Comparison of ENCODE assay signal across 10 mouse cellular contexts in the genomic region with DNA sequence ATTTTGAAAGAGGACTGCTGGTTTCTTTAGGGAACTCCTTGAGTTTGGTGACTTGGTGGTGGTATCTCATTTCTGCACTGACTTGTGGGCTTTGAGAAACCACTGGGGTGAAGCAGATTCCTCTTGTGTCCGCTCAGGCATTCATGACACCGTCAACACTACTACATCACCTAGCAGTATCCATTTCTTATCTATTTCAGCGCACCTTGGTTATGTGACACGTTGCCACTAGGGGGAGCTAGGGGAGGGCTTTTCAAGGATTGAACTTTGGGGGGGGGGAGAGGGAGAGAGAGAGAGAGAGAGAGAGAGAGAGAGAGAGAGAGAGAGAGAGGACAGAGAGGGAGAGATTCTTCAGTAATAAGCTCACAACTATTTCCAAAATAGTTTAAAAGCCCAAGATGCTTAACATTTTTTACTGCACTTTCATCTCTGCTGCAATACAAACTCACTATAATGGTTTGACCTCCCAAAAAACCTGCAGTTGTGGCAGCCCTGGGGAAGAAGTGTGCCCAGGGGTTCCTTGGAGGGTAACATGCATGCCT. TPM values are rescaled to one million over a fixed set of nuclear protein-coding genes. Genes with fewer than 3 reads are reported as not detected.
A peak's percentile ranks its signal among the peaks of the same experiment; 100 is the strongest.
DNase-seq lines count a peak whose midpoint lies in the region; ATAC-seq and TF ChIP-seq lines count a peak whose summit lies in the region.
"Had no signal": no experiment of that assay in that cellular context is flagged by ENCODE, and none has a peak within 500 bp of the region (broad histone marks: within the 10 kb centered on the region; RNA-seq: fewer than 3 reads in every experiment).

No protein-coding gene starts in this region.

- peak overlapping the region; percentile 91 for H3K27ac ChIP-seq in hindbrain, embryonic 10.5 days
- H3K27ac ChIP-seq in hindbrain, embryonic 12.5 days, result no peak overlapping the region
- H3K27ac ChIP-seq: embryonic facial prominence, embryonic 15.5 days; neural tube, embryonic 13.5 days had no signal

- H3K4me1 ChIP-seq in hindbrain, embryonic 10.5 days (replicated peaks), result peaks cover 95% of the 10 kb centered on the region
- peaks cover 74% of the 10 kb centered on the region for H3K4me1 ChIP-seq in hindbrain, embryonic 12.5 days
- H3K4me1 ChIP-seq in lung, adult 2 months (ENCODE audit: control insufficient read depth, insufficient read depth, low read length), result peaks cover 25% of the 10 kb centered on the region

- no peaks in the 10 kb centered on the region for H3K9me3 ChIP-seq in hindbrain, embryonic 10.5 days
- no peaks in the 10 kb centered on the region for H3K9me3 ChIP-seq in hindbrain, embryonic 12.5 days (replicated peaks)
- H3K9me3 ChIP-seq: embryonic facial prominence, embryonic 15.5 days; neural tube, embryonic 13.5 days had no signal

- 11% methylated on average over 4 of the region's 4 CpGs for WGBS in hindbrain, embryonic 10.5 days
- WGBS in hindbrain, embryonic 12.5 days, result 12% methylated on average over 4 of the region's 4 CpGs
- WGBS in lung, adult 2 months, result 21% methylated on average over 4 of the region's 4 CpGs

- H3K9ac ChIP-seq in hindbrain, embryonic 12.5 days, result no peak overlapping the region
- H3K9ac ChIP-seq: embryonic facial prominence, embryonic 15.5 days; neural tube, embryonic 13.5 days had no signal

- H3K36me3 ChIP-seq in hindbrain, embryonic 10.5 days, result no peaks in the 10 kb centered on the region
- no peaks in the 10 kb centered on the region for H3K36me3 ChIP-seq in hindbrain, embryonic 12.5 days
- H3K36me3 ChIP-seq: embryonic facial prominence, embryonic 15.5 days; neural tube, embryonic 13.5 days had no signal

- no peak for ATAC-seq in hindbrain, embryonic 12.5 days (ENCODE audit: low FRiP score)

- DNase-seq in hindbrain, embryonic 10.5 days (ENCODE audit: low spot score), result peak; percentile 56
- DNase-seq in urinary bladder, postnatal 14 days (ENCODE audit: low spot score), result peak; percentile 57
- no peak for DNase-seq in urinary bladder, adult 2 months (ENCODE audit: low spot score)
- peak; percentile 86 to 93 for DNase-seq in cerebellum, postnatal 10 days
- DNase-seq in lung, adult 2 months, result no peak
- DNase-seq in thymus, postnatal 0 days (ENCODE audit: low spot score), result peak; percentile 75
- DNase-seq in spleen, postnatal 14 days (ENCODE audit: low spot score in 2 of 2), result no peak

- no peak overlapping the region for H3K4me3 ChIP-seq in hindbrain, embryonic 10.5 days
- H3K4me3 ChIP-seq in hindbrain, embryonic 12.5 days, result no peak overlapping the region
- no peak overlapping the region for H3K4me3 ChIP-seq in lung, adult 2 months (replicated peaks; ENCODE audit: extremely low read depth, low read depth, low read length)
- H3K4me3 ChIP-seq: embryonic facial prominence, embryonic 15.5 days; neural tube, embryonic 13.5 days had no signal

- no peak for TF ChIP-seq POLR2A in lung, adult 2 months (IDR thresholded peaks at IDR 0.05; ENCODE audit: borderline replicate concordance, extremely low read depth, low read depth, low read length)

- H3K27me3 ChIP-seq in hindbrain, embryonic 10.5 days (ENCODE audit: insufficient read depth, poor library complexity, severe bottlenecking), result peaks cover 38% of the 10 kb centered on the region
- H3K27me3 ChIP-seq in hindbrain, embryonic 12.5 days, result 0 out of 2 replicates have a peak, but pooled peaks cover 3% of the 10 kb centered on the region

- TF ChIP-seq CTCF in lung, adult 2 months (IDR thresholded peaks at IDR 0.05; ENCODE audit: insufficient read depth, low read length), result peak; percentile 30; the same call in 1 of the 2 replicates

- no peak overlapping the region for H3K4me2 ChIP-seq in hindbrain, embryonic 12.5 days (replicated peaks)
- H3K4me2 ChIP-seq: embryonic facial prominence, embryonic 15.5 days; neural tube, embryonic 13.5 days had no signal

RNA-seq across cellular contexts. Expression of a gene that starts 33.8 kb away (rescaled TPM):
- polyA plus RNA-seq in hindbrain, embryonic 10.5 days (2016; fragmentation: Nextera tagmentation; extraction: Ambion mirVana), result 60.5 and 62.3 TPM in 2 replicates
- polyA plus RNA-seq in hindbrain, embryonic 12.5 days (2016; fragmentation: Nextera tagmentation; extraction: Ambion mirVana), result 67.3 and 76.0 TPM in 2 replicates
- 88.4 and 107 TPM in 2 replicates for polyA plus RNA-seq in urinary bladder, adult 2 months (2012; rRNA removed)
- polyA plus RNA-seq in lung, adult 2 months (2012; rRNA removed), result 176 and 184 TPM in 2 replicates
- 77.0 and 78.8 TPM in 2 replicates for polyA plus RNA-seq in thymus, postnatal 0 days (2015; fragmentation: Nextera tagmentation; extraction: Ambion mirVana)

RNA-seq across cellular contexts. Expression of a gene that starts 37.2 kb away (rescaled TPM):
- polyA plus RNA-seq in hindbrain, embryonic 10.5 days (2016; fragmentation: Nextera tagmentation; extraction: Ambion mirVana), result 222 and 292 TPM in 2 replicates
- polyA plus RNA-seq in hindbrain, embryonic 12.5 days (2016; fragmentation: Nextera tagmentation; extraction: Ambion mirVana), result 119 and 130 TPM in 2 replicates
- 10.0 and 14.5 TPM in 2 replicates for polyA plus RNA-seq in urinary bladder, adult 2 months (2012; rRNA removed)
- 11.1 and 12.6 TPM in 2 replicates for polyA plus RNA-seq in lung, adult 2 months (2012; rRNA removed)
- polyA plus RNA-seq in thymus, postnatal 0 days (2015; fragmentation: Nextera tagmentation; extraction: Ambion mirVana), result 138 and 161 TPM in 2 replicates

Comparison
In these comparisons a context has a peak if more than half of its experiments do, and no peak if none do; other contexts are left out.
1. DNase-seq: peak in hindbrain, embryonic 10.5 days (single experiment), urinary bladder, postnatal 14 days (single experiment), cerebellum, postnatal 10 days (2 of 2) and thymus, postnatal 0 days (single experiment); none in urinary bladder, adult 2 months (single experiment), lung, adult 2 months (single experiment) and spleen, postnatal 14 days (0 of 2).